Mouse (Mus musculus) bone marrow, adult 2 months (tissue): ENCODE results near the gene Prr5.

Source experiments
- CTCF ChIP-seq: fragments of 200-500 bp; IDR thresholded peaks from 2 replicates; pipeline ENCODE4 v1.5.1; 2011; ENCODE audit warnings: low read length, control low read depth; ENCODE audit not compliant: control insufficient read depth, insufficient read depth
- POLR2A ChIP-seq: fragments of 200-500 bp; IDR thresholded peaks from 2 replicates; pipeline ENCODE4 v1.6.1; 2011; ENCODE audit warnings: low read depth, mild to moderate bottlenecking, control low read depth, low read length, borderline replicate concordance; ENCODE audit not compliant: control insufficient read depth

- TF ChIP-seq POLR2A (no peak), CTCF (no peak)
Measured at GRCm38 (mm10) chr15:84718785-84719184, 49.4 kb downstream of the Prr5 start.
